Mouse (Mus musculus) heart, embryonic 10.5 days (tissue): ENCODE measurements around the gene Nlgn2. TPM values are rescaled to one million over a fixed set of nuclear protein-coding genes. Genes with fewer than 3 reads are reported as not detected.

Experiments
- DNase-seq: peaks from one replicate; pipeline ENCODE4 v3.0.0-alpha.2; 2017; ENCODE audit warnings: low spot score
- H3K27ac ChIP-seq: fragments of 300-500 bp; sonication (generic); 2 replicates; pipeline ENCODE4 v1.5.1; 2016; ENCODE audit warnings: mild to moderate bottlenecking
- H3K27me3 ChIP-seq: fragments of 300-500 bp; sonication (generic); 2 replicates; pipeline ENCODE4 v1.6.1; 2016; ENCODE audit warnings: mild to moderate bottlenecking; ENCODE audit not compliant: poor library complexity, insufficient read depth, severe bottlenecking
- H3K36me3 ChIP-seq: fragments of 300-500 bp; sonication (generic); 2 replicates; pipeline ENCODE4 v1.6.1; 2016; ENCODE audit warnings: mild to moderate bottlenecking, moderate library complexity
- H3K4me1 ChIP-seq: fragments of 300-500 bp; sonication (generic); 2 replicates; pipeline ENCODE4 v1.6.1; 2016; ENCODE audit warnings: mild to moderate bottlenecking
- H3K4me3 ChIP-seq: fragments of 300-500 bp; sonication (generic); 2 replicates; pipeline ENCODE4 v1.5.1; 2016; ENCODE audit warnings: mild to moderate bottlenecking, moderate library complexity
- H3K9me3 ChIP-seq: fragments of 300-500 bp; sonication (generic); 2 replicates; pipeline ENCODE4 v1.6.1; 2016; ENCODE audit warnings: mild to moderate bottlenecking, moderate library complexity
- WGBS: fragments of 180-500 bp; shearing (Covaris S2); methylation state at CpG from one replicate; pipeline ENCODE4 v1.1.7; 2016; 5-methylcytosine and 5-hydroxymethylcytosine counted together
- polyA plus RNA-seq: library from polyadenylated mRNA; unstranded; fragments of >200 nt; fragmentation: Nextera tagmentation; extraction: Ambion mirVana; gene quantifications from 2 replicates; pipeline ENCODE4 v1.2.1, GENCODE M21; 2016

Gene Nlgn2
- polyA plus RNA-seq, 1 experiment from 2014 or later = 3.7 TPM

- no peak for DNase-seq
- Histone ChIP-seq H3K27me3 (peaks cover 49% of the 10 kb centered on the region), H3K4me3 (peak overlapping the region; percentile 69), H3K36me3 (peaks cover 7% of the 10 kb centered on the region), H3K27ac (no peak overlapping the region), H3K9me3 (no peaks in the 10 kb centered on the region), H3K4me1 (peaks cover 59% of the 10 kb centered on the region)
- 0% methylated on average over 4 of the region's 4 CpGs for WGBS
Observed at GRCm38 (mm10) chr11:69835966-69836335, 1.6 kb downstream of the Nlgn2 start.

- Histone ChIP-seq H3K36me3 (peaks cover 7% of the 10 kb centered on the region), H3K27me3 (peaks cover 49% of the 10 kb centered on the region), H3K4me3 (peak overlapping the region; percentile 69), H3K4me1 (peaks cover 62% of the 10 kb centered on the region), H3K9me3 (no peaks in the 10 kb centered on the region), H3K27ac (no peak overlapping the region)
- no peak for DNase-seq
- WGBS = 8% methylated on average over 9 of the region's 9 CpGs
Observed at GRCm38 (mm10) chr11:69835326-69835965, 2.1 kb downstream of the Nlgn2 start.

GRCm38 (mm10) chr11:69834001-69834549 is 3.5 kb downstream of the Nlgn2 start:
- peak overlapping the region; percentile 67 for H3K4me3 ChIP-seq
- peaks cover 10% of the 10 kb centered on the region for H3K36me3 ChIP-seq
- H3K4me1 ChIP-seq = peaks cover 61% of the 10 kb centered on the region
- peaks cover 49% of the 10 kb centered on the region for H3K27me3 ChIP-seq
- no peak for DNase-seq
- no peaks in the 10 kb centered on the region for H3K9me3 ChIP-seq
- 4% methylated on average over 47 of the region's 48 CpGs for WGBS
- H3K27ac ChIP-seq = peak overlapping the region; percentile 89

- Histone ChIP-seq H3K4me3 (peak overlapping the region; percentile 67), H3K9me3 (no peaks in the 10 kb centered on the region), H3K27me3 (peaks cover 49% of the 10 kb centered on the region), H3K36me3 (peaks cover 13% of the 10 kb centered on the region), H3K27ac (peak overlapping the region; percentile 89), H3K4me1 (peaks cover 62% of the 10 kb centered on the region)
- DNase-seq = no peak
- 39% methylated on average over 8 of the region's 8 CpGs for WGBS
Observed at GRCm38 (mm10) chr11:69833554-69833953, 4.0 kb downstream of the Nlgn2 start.

- Histone ChIP-seq H3K9me3 (no peaks in the 10 kb centered on the region), H3K4me3 (no peak overlapping the region), H3K36me3 (peaks cover 49% of the 10 kb centered on the region), H3K4me1 (peaks cover 21% of the 10 kb centered on the region), H3K27ac (no peak overlapping the region), H3K27me3 (peaks cover 17% of the 10 kb centered on the region)
- DNase-seq = no peak
- 67% methylated on average over 5 of the region's 5 CpGs for WGBS
Observed at GRCm38 (mm10) chr11:69828832-69829231, 8.8 kb downstream of the Nlgn2 start.

- WGBS = 65% methylated on average over 2 of the region's 2 CpGs
- Histone ChIP-seq H3K27me3 (no peaks in the 10 kb centered on the region), H3K36me3 (peaks cover 35% of the 10 kb centered on the region), H3K9me3 (no peaks in the 10 kb centered on the region), H3K4me1 (no peaks in the 10 kb centered on the region), H3K4me3 (no peak overlapping the region), H3K27ac (no peak overlapping the region)
- DNase-seq = no peak
Observed at GRCm38 (mm10) chr11:69823456-69823855, 14.1 kb downstream of the Nlgn2 start.

- H3K4me1 ChIP-seq = no peaks in the 10 kb centered on the region
- H3K27me3 ChIP-seq = peaks cover 11% of the 10 kb centered on the region; the same call in 1 of the 2 replicates
- H3K27ac ChIP-seq = no peak within 1 kb of the TSS
- no peak for DNase-seq
- peaks cover 22% of the 10 kb centered on the region for H3K36me3 ChIP-seq
- no peak within 1 kb of the TSS for H3K4me3 ChIP-seq
- 80% methylated on average over 3 of the region's 3 CpGs for WGBS
- H3K9me3 ChIP-seq = 0 out of 2 replicates have a peak, but pooled peaks cover 5% of the 10 kb centered on the region
Observed at GRCm38 (mm10) chr11:69822080-69822479, 15.5 kb downstream of the Nlgn2 start, which contains the start of gene Spem1. TSS of gene Spem1 (minus strand) at chr11:69822180.

GRCm38 (mm10) chr11:69818871-69819270 is 18.7 kb downstream of the Nlgn2 start:
- WGBS = 83% methylated on average over 8 of the region's 8 CpGs
- H3K27ac ChIP-seq = no peak overlapping the region
- no peak overlapping the region for H3K4me3 ChIP-seq
- no peak for DNase-seq
- no peaks in the 10 kb centered on the region for H3K4me1 ChIP-seq
- no peaks in the 10 kb centered on the region; the same call in 1 of the 2 replicates for H3K36me3 ChIP-seq
- H3K9me3 ChIP-seq = 0 out of 2 replicates have a peak, but pooled peaks cover 5% of the 10 kb centered on the region
- peaks cover 20% of the 10 kb centered on the region; the same call in 1 of the 2 replicates for H3K27me3 ChIP-seq

- WGBS = 71% methylated on average over 2 of the region's 2 CpGs
- H3K4me1 ChIP-seq = no peaks in the 10 kb centered on the region
- DNase-seq = no peak
- H3K27me3 ChIP-seq = peaks cover 24% of the 10 kb centered on the region; the same call in 1 of the 2 replicates
- no peak within 1 kb of the TSS for H3K27ac ChIP-seq
- no peaks in the 10 kb centered on the region; the same call in 1 of the 2 replicates for H3K36me3 ChIP-seq
- 0 out of 2 replicates have a peak, but pooled peaks cover 5% of the 10 kb centered on the region for H3K9me3 ChIP-seq
- H3K4me3 ChIP-seq = no peak within 1 kb of the TSS
Observed at GRCm38 (mm10) chr11:69818365-69818764, 19.2 kb downstream of the Nlgn2 start, which contains the start of gene Spem2. TSS of gene Spem2 (minus strand) at chr11:69818465.

GRCm38 (mm10) chr11:69816520-69816919 is 21.1 kb downstream of the Nlgn2 start:
- Histone ChIP-seq H3K4me3 (no peak overlapping the region), H3K9me3 (0 out of 2 replicates have a peak, but pooled peaks cover 5% of the 10 kb centered on the region), H3K4me1 (no peaks in the 10 kb centered on the region), H3K36me3 (no peaks in the 10 kb centered on the region; the same call in 1 of the 2 replicates), H3K27me3 (peaks cover 24% of the 10 kb centered on the region; the same call in 1 of the 2 replicates), H3K27ac (no peak overlapping the region)
- DNase-seq = no peak
- WGBS = 87% methylated on average over 12 of the region's 12 CpGs

- WGBS = 53% methylated on average over 10 of the region's 10 CpGs
- peaks cover 30% of the 10 kb centered on the region for H3K27me3 ChIP-seq
- 0 out of 2 replicates have a peak, but pooled peaks cover 5% of the 10 kb centered on the region for H3K9me3 ChIP-seq
- no peak within 1 kb of the TSS for H3K4me3 ChIP-seq
- H3K36me3 ChIP-seq = no peaks in the 10 kb centered on the region; the same call in 1 of the 2 replicates
- no peaks in the 10 kb centered on the region for H3K4me1 ChIP-seq
- H3K27ac ChIP-seq = no peak within 1 kb of the TSS; the same call in 1 of the 2 replicates
- no peak for DNase-seq
Observed at GRCm38 (mm10) chr11:69815155-69815554, 22.4 kb downstream of the Nlgn2 start, which contains the start of gene Gm39566. TSS of gene Gm39566 (minus strand) at chr11:69815298.

GRCm38 (mm10) chr11:69810280-69810679 is 27.3 kb downstream of the Nlgn2 start:
- no peaks in the 10 kb centered on the region for H3K36me3 ChIP-seq

GRCm38 (mm10) chr11:69807641-69808040 is 29.9 kb downstream of the Nlgn2 start:
- no peak for DNase-seq
- 77% methylated on average over 2 of the region's 2 CpGs for WGBS
- Histone ChIP-seq H3K4me1 (peaks cover 29% of the 10 kb centered on the region), H3K9me3 (0 out of 2 replicates have a peak, but pooled peaks cover 3% of the 10 kb centered on the region), H3K27ac (no peak overlapping the region), H3K4me3 (no peak overlapping the region), H3K36me3 (no peaks in the 10 kb centered on the region), H3K27me3 (peaks cover 57% of the 10 kb centered on the region)

More at GRCm38 (mm10) chr11:69810280-69810679, 27.3 kb downstream of the Nlgn2 start:
- H3K4me3 ChIP-seq = no peak overlapping the region
- H3K27ac ChIP-seq = no peak overlapping the region
- peaks cover 3% of the 10 kb centered on the region; the same call in 1 of the 2 replicates for H3K4me1 ChIP-seq
- H3K9me3 ChIP-seq = 0 out of 2 replicates have a peak, but pooled peaks cover 3% of the 10 kb centered on the region
- H3K27me3 ChIP-seq = peaks cover 41% of the 10 kb centered on the region
- DNase-seq = no peak
